Mouse (Mus musculus) forebrain, postnatal 0 days (tissue): ENCODE data around the gene Ilf2. TPM values are rescaled to one million over a fixed set of nuclear protein-coding genes. Genes with fewer than 3 reads are reported as not detected.
A peak's percentile ranks its signal among the peaks of the same experiment; 100 is the strongest.

Experiments used
- ATAC-seq: fragments of 200-750 bp; cut with Nextera tagmentation; 2 replicates; pipeline ENCODE4 v1.8.0; 2017; ENCODE audit warnings: mild to moderate bottlenecking, moderate library complexity
- DNase-seq: peaks from one replicate; pipeline ENCODE4 v3.0.0-alpha.2; 2015
- H3K27ac ChIP-seq: fragments of 300-500 bp; sonication (generic); 2 replicates; pipeline ENCODE4 v1.5.1; 2014; ENCODE audit warnings: low read depth, mild to moderate bottlenecking, antibody characterized with exemption, low read length, moderate library complexity, mixed read lengths
- H3K27me3 ChIP-seq: fragments of 300-500 bp; sonication (generic); 2 replicates; pipeline ENCODE4 v1.6.1; 2014; ENCODE audit warnings: mild to moderate bottlenecking, low read length, mixed read lengths; ENCODE audit not compliant: insufficient read depth
- H3K36me3 ChIP-seq: fragments of 300-500 bp; sonication (generic); 2 replicates; pipeline ENCODE4 v1.6.1; 2014; ENCODE audit warnings: mild to moderate bottlenecking, moderate library complexity; ENCODE audit not compliant: insufficient read depth
- H3K4me1 ChIP-seq: fragments of 300-500 bp; sonication (generic); 2 replicates; pipeline ENCODE4 v1.6.1; 2014; ENCODE audit warnings: antibody characterized with exemption; ENCODE audit not compliant: insufficient read depth
- H3K4me2 ChIP-seq: fragments of 300-500 bp; sonication (generic); 2 replicates; pipeline ENCODE4 v1.6.1; 2014; ENCODE audit warnings: low read depth, mild to moderate bottlenecking, moderate library complexity
- H3K4me3 ChIP-seq: fragments of 300-500 bp; sonication (generic); 2 replicates; pipeline ENCODE4 v1.5.1; 2014; ENCODE audit warnings: low read depth, low read length, mixed read lengths
- H3K9ac ChIP-seq: fragments of 300-500 bp; sonication (generic); 2 replicates; pipeline ENCODE4 v1.6.1; 2014; ENCODE audit warnings: mild to moderate bottlenecking
- H3K9me3 ChIP-seq: fragments of 300-500 bp; sonication (generic); 2 replicates; pipeline ENCODE4 v1.6.1; 2016; ENCODE audit warnings: low read length
- CTCF ChIP-seq: sonication (generic); IDR thresholded peaks from 2 replicates; pipeline ENCODE4 v1.5.1; 2016; ENCODE audit warnings: antibody characterized with exemption, control low read depth, low read depth
- WGBS: fragments of 180-500 bp; shearing (Covaris S2); extraction: QIAGEN DNeasy Blood & Tissue Kit; methylation state at CpG from one replicate; pipeline ENCODE4 v1.1.7; 2014; 5-methylcytosine and 5-hydroxymethylcytosine counted together
- polyA plus RNA-seq: library from polyadenylated mRNA; unstranded; fragments of >200 nt; fragmentation: Nextera tagmentation; extraction: Ambion mirVana; gene quantifications from 2 replicates; pipeline ENCODE4 v1.2.1, GENCODE M21; 2015
- total RNA-seq: library from RNA; depleted of rRNA; stranded (reverse); fragments of >200 nt; gene quantifications from 2 replicates; pipeline ENCODE4 v1.2.3, GENCODE M21; 2014; rRNA removed

Ilf2 gene
- total and polyA plus RNA-seq, 2 experiments from 2014 or later = 191 to 199 TPM

GRCm38 (mm10) chr3:90531713-90532112, 55.8 kb downstream of the Ilf2 start:
- Histone ChIP-seq H3K4me2 (no peak overlapping the region), H3K27ac (no peak overlapping the region), H3K4me1 (no peaks in the 10 kb centered on the region), H3K36me3 (no peaks in the 10 kb centered on the region), H3K4me3 (no peak overlapping the region), H3K9ac (no peak overlapping the region), H3K9me3 (no peaks in the 10 kb centered on the region), H3K27me3 (no peaks in the 10 kb centered on the region)
- ATAC-seq (no peak), DNase-seq (no peak)
- no peak for TF ChIP-seq CTCF
- 80% methylated on average over 5 of the region's 5 CpGs for WGBS

DNA sequence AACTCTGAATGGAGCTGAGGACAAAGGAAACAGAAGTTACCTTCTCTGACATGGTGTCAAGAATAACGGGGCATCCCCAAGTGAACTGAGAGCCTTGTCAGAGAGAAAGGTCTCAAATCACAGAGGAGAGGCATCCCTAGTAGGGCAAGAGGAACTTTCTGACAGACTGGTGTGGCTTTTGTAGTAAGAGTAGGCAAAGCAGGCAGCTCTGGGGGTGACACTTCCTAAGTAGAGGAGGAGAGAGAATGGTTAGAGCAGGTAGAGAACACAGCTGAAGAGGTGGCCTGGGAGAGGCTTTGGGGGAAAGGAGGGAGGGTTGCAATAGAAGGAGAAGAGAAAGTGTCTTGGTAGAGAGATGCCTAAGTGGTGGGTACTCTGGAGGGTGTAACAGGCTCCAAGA, 59.5 kb downstream of the Ilf2 start:
- no peak for DNase-seq
- H3K27me3 ChIP-seq = no peaks in the 10 kb centered on the region
- ATAC-seq = no peak
- 77% methylated on average over 1 of the region's 1 CpGs for WGBS
- TF ChIP-seq CTCF = no peak
- no peak overlapping the region for H3K4me2 ChIP-seq
- H3K9me3 ChIP-seq = no peaks in the 10 kb centered on the region
- H3K36me3 ChIP-seq = no peaks in the 10 kb centered on the region
- no peaks in the 10 kb centered on the region for H3K4me1 ChIP-seq
- no peak overlapping the region for H3K9ac ChIP-seq
- H3K27ac ChIP-seq = no peak overlapping the region
- H3K4me3 ChIP-seq = no peak overlapping the region

DNA sequence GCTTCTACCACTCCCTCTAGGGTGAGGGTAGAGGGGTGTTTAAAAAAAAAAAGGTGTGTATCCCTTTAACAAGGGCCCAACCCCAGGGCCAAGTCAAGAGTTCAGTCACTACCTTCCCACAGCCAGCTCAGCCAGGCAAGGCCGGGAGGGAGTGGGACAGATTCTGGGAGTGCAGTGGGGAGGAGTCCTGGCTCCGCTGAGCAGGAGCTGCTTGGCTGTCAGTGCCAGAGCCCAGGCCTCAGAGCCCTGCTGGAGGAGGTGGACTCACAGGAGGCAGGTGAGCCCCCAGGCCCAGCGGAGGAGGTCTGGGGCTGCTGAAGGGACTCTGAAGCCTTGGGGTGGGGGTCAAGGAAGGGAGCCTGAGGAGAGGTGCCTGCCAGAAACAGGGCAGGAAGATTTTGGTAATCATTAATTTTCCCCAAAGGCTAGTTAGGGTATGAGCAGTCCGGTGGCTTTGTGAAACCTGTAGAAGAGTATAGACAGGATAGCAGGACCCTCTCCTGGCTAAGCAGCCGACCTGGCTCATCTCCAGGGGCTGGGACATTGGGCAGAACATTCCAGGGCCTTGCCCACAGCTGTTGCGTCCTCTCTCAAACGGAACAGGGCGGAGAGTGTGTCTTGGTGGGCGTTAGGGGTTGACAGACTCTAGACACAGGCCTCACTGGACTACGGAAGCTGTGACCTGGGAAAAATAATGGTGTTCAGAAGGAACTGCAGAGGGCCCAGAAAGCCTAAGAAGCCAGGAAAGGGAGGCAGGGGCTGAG, 61.4 kb downstream of the Ilf2 start, which contains the start of gene S100a16:
Gene S100a16, plus strand, starts transcription at position 114 of the 764 bp plus-strand sequence.
- no peaks in the 10 kb centered on the region for H3K36me3 ChIP-seq
- H3K4me1 ChIP-seq = 0 out of 2 replicates have a peak, but pooled peaks cover 4% of the 10 kb centered on the region
- H3K9me3 ChIP-seq = no peaks in the 10 kb centered on the region
- ATAC-seq (peak; percentile 61; the same call in 1 of the 2 replicates), DNase-seq (no peak)
- no peak within 1 kb of the TSS for H3K27ac ChIP-seq
- no peak within 1 kb of the TSS for H3K4me3 ChIP-seq
- peak within 1 kb of the TSS; percentile 13; the same call in 1 of the 2 replicates for H3K4me2 ChIP-seq
- 46% methylated on average over 10 of the region's 10 CpGs for WGBS
- TF ChIP-seq CTCF = no peak
- H3K9ac ChIP-seq = peak within 1 kb of the TSS; percentile 1; the same call in 1 of the 2 replicates
- no peaks in the 10 kb centered on the region for H3K27me3 ChIP-seq

- no peak overlapping the region for H3K4me3 ChIP-seq
- 82% methylated on average over 5 of the region's 5 CpGs for WGBS
- ATAC-seq = no peak
Measured at GRCm38 (mm10) chr3:90537905-90538296, 62.0 kb downstream of the Ilf2 start.

More at GRCm38 (mm10) chr3:90537905-90538296, 62.0 kb downstream of the Ilf2 start:
- TF ChIP-seq CTCF = no peak
- no peak for DNase-seq
- Histone ChIP-seq H3K36me3 (no peaks in the 10 kb centered on the region), H3K4me2 (no peak overlapping the region), H3K9me3 (no peaks in the 10 kb centered on the region), H3K27me3 (no peaks in the 10 kb centered on the region), H3K4me1 (0 out of 2 replicates have a peak, but pooled peaks cover 4% of the 10 kb centered on the region), H3K27ac (no peak overlapping the region), H3K9ac (no peak overlapping the region)

Other genes with a start within 250 kb of the Ilf2 start
- gene Jtb, start 244.5 kb upstream of the Ilf2 start, total RNA-seq = 70.1 and 75.7 TPM in 2 replicates
- gene Jtb, start 244.5 kb upstream of the Ilf2 start, polyA plus RNA-seq = 131 and 139 TPM in 2 replicates
- gene Creb3l4, start 232.6 kb upstream of the Ilf2 start, total RNA-seq = 1.4 and 2.7 TPM in 2 replicates
- 0.91 and 1.0 TPM in 2 replicates for gene Creb3l4, start 232.6 kb upstream of the Ilf2 start, polyA plus RNA-seq
- gene Slc39a1, start 228.0 kb upstream of the Ilf2 start, total RNA-seq = 68.1 and 72.0 TPM in 2 replicates
- gene Slc39a1, start 228.0 kb upstream of the Ilf2 start, polyA plus RNA-seq = 50.0 and 51.6 TPM in 2 replicates
- 13.9 and 17.2 TPM in 2 replicates for gene Crtc2, start 222.0 kb upstream of the Ilf2 start, total RNA-seq
- 12.9 and 14.7 TPM in 2 replicates for gene Crtc2, start 222.0 kb upstream of the Ilf2 start, polyA plus RNA-seq
- 20.1 and 29.8 TPM in 2 replicates for gene Dennd4b, start 210.9 kb upstream of the Ilf2 start, total RNA-seq
- gene Dennd4b, start 210.9 kb upstream of the Ilf2 start, polyA plus RNA-seq = 4.4 and 5.1 TPM in 2 replicates
- gene Gatad2b, start 182.9 kb upstream of the Ilf2 start, total RNA-seq = 29.5 and 34.1 TPM in 2 replicates
- 6.9 and 12.6 TPM in 2 replicates for gene Gatad2b, start 182.9 kb upstream of the Ilf2 start, polyA plus RNA-seq
- 47.4 and 50.8 TPM in 2 replicates for gene Slc27a3, start 86.2 kb upstream of the Ilf2 start, total RNA-seq
- 23.7 and 25.0 TPM in 2 replicates for gene Slc27a3, start 86.2 kb upstream of the Ilf2 start, polyA plus RNA-seq
- gene Ints3, start 42.5 kb upstream of the Ilf2 start, total RNA-seq = 49.7 and 51.5 TPM in 2 replicates
- gene Ints3, start 42.5 kb upstream of the Ilf2 start, polyA plus RNA-seq = 16.0 and 20.6 TPM in 2 replicates
- 2.7 and 6.9 TPM in 2 replicates for gene Npr1, start 10.3 kb upstream of the Ilf2 start, total RNA-seq
- 1.7 and 2.1 TPM in 2 replicates for gene Npr1, start 10.3 kb upstream of the Ilf2 start, polyA plus RNA-seq
- gene Snapin, start 14.9 kb downstream of the Ilf2 start, total RNA-seq = 41.4 and 48.2 TPM in 2 replicates
- 79.1 and 80.4 TPM in 2 replicates for gene Snapin, start 14.9 kb downstream of the Ilf2 start, polyA plus RNA-seq
- gene Chtop, start 33.4 kb downstream of the Ilf2 start, total RNA-seq = 272 and 302 TPM in 2 replicates
- gene Chtop, start 33.4 kb downstream of the Ilf2 start, polyA plus RNA-seq = 179 and 186 TPM in 2 replicates
- 16.1 and 33.6 TPM in 2 replicates for gene S100a1, start 38.3 kb downstream of the Ilf2 start, total RNA-seq
- 47.0 and 52.8 TPM in 2 replicates for gene S100a1, start 38.3 kb downstream of the Ilf2 start, polyA plus RNA-seq
- gene S100a13, start 38.3 kb downstream of the Ilf2 start, total RNA-seq = 8.4 and 11.2 TPM in 2 replicates
- 16.1 and 20.5 TPM in 2 replicates for gene S100a13, start 38.3 kb downstream of the Ilf2 start, polyA plus RNA-seq
- gene S100a14, start 50.7 kb downstream of the Ilf2 start, total RNA-seq = 0.08 TPM in 1 of 2 replicates, not detected in the other
- not detected in 2 replicates for gene S100a14, start 50.7 kb downstream of the Ilf2 start, polyA plus RNA-seq
- gene S100a16, start 61.1 kb downstream of the Ilf2 start, total RNA-seq = 39.4 and 48.7 TPM in 2 replicates
- gene S100a16, start 61.1 kb downstream of the Ilf2 start, polyA plus RNA-seq = 74.4 and 78.6 TPM in 2 replicates
- 0.10 and 0.23 TPM in 2 replicates for gene S100a3, start 84.5 kb downstream of the Ilf2 start, total RNA-seq
- gene S100a3, start 84.5 kb downstream of the Ilf2 start, polyA plus RNA-seq = 0.51 and 0.52 TPM in 2 replicates
- gene S100a2, start 114.1 kb downstream of the Ilf2 start, total RNA-seq = not detected in 2 replicates
- not detected in 2 replicates for gene S100a2, start 114.1 kb downstream of the Ilf2 start, polyA plus RNA-seq
- gene Gm42674, start 125.8 kb downstream of the Ilf2 start, total RNA-seq = not detected in 2 replicates
- gene Gm42674, start 125.8 kb downstream of the Ilf2 start, polyA plus RNA-seq = not detected in 2 replicates
- gene S100a4, start 127.6 kb downstream of the Ilf2 start, total RNA-seq = 2.8 and 5.9 TPM in 2 replicates
- 2.1 and 2.4 TPM in 2 replicates for gene S100a4, start 127.6 kb downstream of the Ilf2 start, polyA plus RNA-seq
- gene S100a5, start 132.4 kb downstream of the Ilf2 start, total RNA-seq = not detected in 2 replicates
- 0.79 TPM in 1 of 2 replicates, not detected in the other for gene S100a5, start 132.4 kb downstream of the Ilf2 start, polyA plus RNA-seq
- gene S100a6, start 136.8 kb downstream of the Ilf2 start, total RNA-seq = 17.9 and 18.1 TPM in 2 replicates
- 34.9 and 40.7 TPM in 2 replicates for gene S100a6, start 136.8 kb downstream of the Ilf2 start, polyA plus RNA-seq
- 0.19 and 0.23 TPM in 2 replicates for gene S100a7a, start 177.9 kb downstream of the Ilf2 start, total RNA-seq
- not detected in 2 replicates for gene S100a7a, start 177.9 kb downstream of the Ilf2 start, polyA plus RNA-seq
- gene S100a8, start 192.9 kb downstream of the Ilf2 start, total RNA-seq = 6.7 and 15.1 TPM in 2 replicates
- 4.3 and 13.9 TPM in 2 replicates for gene S100a8, start 192.9 kb downstream of the Ilf2 start, polyA plus RNA-seq
- gene S100a9, start 219.6 kb downstream of the Ilf2 start, total RNA-seq = 0.90 and 5.3 TPM in 2 replicates
- gene S100a9, start 219.6 kb downstream of the Ilf2 start, polyA plus RNA-seq = 3.6 and 11.5 TPM in 2 replicates